Comparison of ENCODE assay signal across 25 mouse cellular contexts in the genomic region with DNA sequence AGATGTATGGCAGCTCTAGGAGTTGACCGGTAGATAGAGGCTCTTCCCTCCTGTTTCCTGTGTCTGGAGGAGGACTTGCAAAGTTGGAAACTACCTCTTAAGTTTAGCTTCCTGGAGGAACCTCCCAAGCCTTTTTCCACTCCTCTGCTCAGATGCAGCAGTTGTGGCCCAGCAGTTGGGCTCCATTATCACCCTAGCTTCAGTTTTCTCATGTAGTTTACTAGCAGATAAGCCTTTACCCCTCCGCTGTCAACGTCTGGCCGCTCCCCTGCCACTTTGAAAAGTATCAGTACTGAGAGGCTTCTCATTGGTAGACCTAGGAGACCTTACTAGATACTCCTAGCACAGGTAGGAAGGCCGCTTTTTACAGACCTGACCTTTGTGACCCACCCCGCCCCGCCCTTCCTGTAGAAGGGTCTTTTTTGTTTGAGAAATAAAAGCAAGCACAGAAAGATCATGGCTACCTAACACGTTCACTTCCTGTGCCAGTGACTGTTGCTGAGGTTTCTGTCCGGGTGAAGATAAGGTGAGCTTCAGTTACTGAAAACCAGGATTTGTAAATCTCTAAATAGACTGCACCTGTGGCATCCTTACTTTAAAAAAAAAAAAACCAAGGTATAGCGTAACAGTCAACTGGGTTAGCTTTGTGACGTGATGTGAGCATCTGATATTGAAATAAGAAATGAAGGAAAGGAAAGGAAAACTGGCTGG.
DNase-seq lines count a peak whose midpoint lies in the region; ATAC-seq lines count a peak whose summit lies in the region.
"Had no signal": no experiment of that assay in that cellular context is flagged by ENCODE, and none has a peak within 500 bp of the region (broad histone marks: within the 10 kb centered on the region; RNA-seq: fewer than 3 reads in every experiment).

No protein-coding gene starts in this region.

- H3K9me3 ChIP-seq in heart, embryonic 16.5 days (replicated peaks; ENCODE audit: control insufficient read depth, low read length), result no peaks in the 10 kb centered on the region
- no peaks in the 10 kb centered on the region for H3K9me3 ChIP-seq in neural tube, embryonic 15.5 days (replicated peaks)
- H3K9me3 ChIP-seq in forebrain, embryonic 15.5 days, result no peaks in the 10 kb centered on the region
- H3K9me3 ChIP-seq: embryonic facial prominence, embryonic 12.5 days had no signal

- H3K36me3 ChIP-seq in heart, embryonic 16.5 days (ENCODE audit: control insufficient read depth, insufficient read depth), result peaks cover 5% of the 10 kb centered on the region; the same call in 1 of the 2 replicates
- no peaks in the 10 kb centered on the region for H3K36me3 ChIP-seq in neural tube, embryonic 15.5 days
- no peaks in the 10 kb centered on the region for H3K36me3 ChIP-seq in forebrain, embryonic 15.5 days
- H3K36me3 ChIP-seq: embryonic facial prominence, embryonic 12.5 days had no signal

- 0 out of 2 replicates have a peak overlapping the region, but pooled peaks have one; percentile 23 for H3K27ac ChIP-seq in heart, embryonic 16.5 days (ENCODE audit: low read length)
- no peak overlapping the region for H3K27ac ChIP-seq in neural tube, embryonic 15.5 days (replicated peaks)
- H3K27ac ChIP-seq in forebrain, embryonic 15.5 days (replicated peaks), result no peak overlapping the region
- H3K27ac ChIP-seq: embryonic facial prominence, embryonic 12.5 days; kidney, postnatal 0 days had no signal

- ATAC-seq in heart, embryonic 16.5 days (replicated peaks; ENCODE audit: extremely low read depth, insufficient read depth, low FRiP score), result no peak
- no peak for ATAC-seq in neural tube, embryonic 15.5 days (ENCODE audit: low FRiP score)
- no peak for ATAC-seq in forebrain, embryonic 15.5 days (replicated peaks)
- ATAC-seq: intestine, embryonic 16.5 days; lung, postnatal 0 days; Patski had no signal

- no peaks in the 10 kb centered on the region for H3K27me3 ChIP-seq in heart, embryonic 16.5 days (ENCODE audit: control insufficient read depth, insufficient read depth, low read length)
- no peaks in the 10 kb centered on the region for H3K27me3 ChIP-seq in neural tube, embryonic 15.5 days (replicated peaks)
- no peaks in the 10 kb centered on the region for H3K27me3 ChIP-seq in forebrain, embryonic 15.5 days
- H3K27me3 ChIP-seq: CH12.LX; embryonic facial prominence, embryonic 12.5 days; Patski had no signal

- no peak overlapping the region for H3K9ac ChIP-seq in heart, embryonic 16.5 days (ENCODE audit: low read length)
- H3K9ac ChIP-seq in neural tube, embryonic 15.5 days (replicated peaks), result no peak overlapping the region
- no peak overlapping the region for H3K9ac ChIP-seq in forebrain, embryonic 15.5 days (replicated peaks)
- H3K9ac ChIP-seq: embryonic facial prominence, embryonic 12.5 days had no signal

- intact Hi-C loops in heart, postnatal 25 days (cut with DNase I), result no loop called here

- no peak overlapping the region for H3K4me3 ChIP-seq in heart, embryonic 16.5 days (ENCODE audit: low read length)
- no peak overlapping the region for H3K4me3 ChIP-seq in neural tube, embryonic 15.5 days (replicated peaks)
- H3K4me3 ChIP-seq in forebrain, embryonic 15.5 days, result no peak overlapping the region
- H3K4me3 ChIP-seq: embryonic facial prominence, embryonic 12.5 days had no signal

- H3K4me1 ChIP-seq in heart, embryonic 16.5 days (ENCODE audit: control insufficient read depth, insufficient read depth, low read length), result peaks cover 27% of the 10 kb centered on the region
- H3K4me1 ChIP-seq in neural tube, embryonic 15.5 days, result peaks cover 25% of the 10 kb centered on the region
- H3K4me1 ChIP-seq in forebrain, embryonic 15.5 days, result peaks cover 22% of the 10 kb centered on the region

- 76% methylated on average over 11 of the region's 11 CpGs for WGBS in heart, embryonic 16.5 days
- WGBS in neural tube, embryonic 15.5 days, result 93% methylated on average over 11 of the region's 11 CpGs
- WGBS in forebrain, embryonic 15.5 days, result 94% methylated on average over 11 of the region's 11 CpGs

- no peak overlapping the region for H3K4me2 ChIP-seq in heart, embryonic 16.5 days (ENCODE audit: low read depth, low read length)
- no peak overlapping the region for H3K4me2 ChIP-seq in neural tube, embryonic 15.5 days
- H3K4me2 ChIP-seq in forebrain, embryonic 15.5 days (replicated peaks), result no peak overlapping the region
- H3K4me2 ChIP-seq: embryonic facial prominence, embryonic 12.5 days had no signal

- peak; percentile 65 for DNase-seq in heart, adult 11 months
- no peak for DNase-seq in heart, postnatal 25 days (ENCODE audit: low spot score)
- DNase-seq in heart, adult 9 months (ENCODE audit: low spot score in 2 of 2), result no peak
- DNase-seq in neural tube, embryonic 10.5 days (ENCODE audit: extremely low spot score, low spot score), result peak; percentile 4
- DNase-seq in gastrocnemius, postnatal 4 days (ENCODE audit: low spot score in 2 of 2), result no peak
- DNase-seq: adrenal gland, postnatal 25 days; cerebellum, adult 11-12 months; cerebellum, adult 9-11 months; embryo, embryonic 11 days; gastrocnemius, postnatal 25 days; kidney, adult 8-10 months; kidney, postnatal 4 days; lung, adult 18-20 months; lung, postnatal 4 days; spleen, adult 18-20 months; thymus, postnatal 25 days had no signal

Comparison
In these comparisons a context has a peak if more than half of its experiments do, and no peak if none do; other contexts are left out.
1. DNase-seq: peak in heart, adult 11 months (single experiment) and neural tube, embryonic 10.5 days (single experiment); none in heart, postnatal 25 days (single experiment), heart, adult 9 months (0 of 2) and gastrocnemius, postnatal 4 days (0 of 2).